12 mouse cellular contexts compared by ENCODE assay signal in the genomic region with DNA sequence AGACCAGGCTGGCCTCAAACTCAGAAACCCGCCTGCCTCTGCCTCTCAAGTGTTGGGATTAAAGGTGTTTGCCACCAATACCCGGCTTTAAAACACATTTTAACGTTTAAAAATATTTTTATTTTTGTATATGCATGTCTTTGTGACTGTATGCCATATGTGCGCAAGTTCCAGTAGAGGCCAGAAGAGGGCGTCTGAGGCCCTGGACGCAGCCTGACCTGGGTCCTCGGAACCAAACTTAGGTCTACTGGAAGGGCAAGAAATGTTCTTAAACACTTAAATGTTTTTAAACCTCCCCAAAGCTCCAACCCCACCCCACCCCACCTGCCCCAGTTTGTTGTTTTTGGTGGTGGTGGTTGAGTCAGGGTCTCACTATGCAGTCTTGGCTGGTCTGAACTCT. TPM values are rescaled to one million over a fixed set of nuclear protein-coding genes. Genes with fewer than 3 reads are reported as not detected.
A peak's percentile ranks its signal among the peaks of the same experiment; 100 is the strongest.
DNase-seq lines count a peak whose midpoint lies in the region; ATAC-seq and TF ChIP-seq lines count a peak whose summit lies in the region.
"Had no signal": no experiment of that assay in that cellular context is flagged by ENCODE, and none has a peak within 500 bp of the region (broad histone marks: within the 10 kb centered on the region; RNA-seq: fewer than 3 reads in every experiment).

No protein-coding gene starts in this region.

- in situ Hi-C loops in Patski (cut with MboI; ENCODE audit: low pct_unique_long_range_greater_than_20kb): loop anchor here (25.0 kb wide), 1 partner anchor 523 kb away; no protein-coding TSS in a partner anchor

- ATAC-seq in intestine, postnatal 0 days: no peak
- ATAC-seq in intestine, embryonic 15.5 days: no peak
- ATAC-seq in midbrain, embryonic 13.5 days: no peak
- ATAC-seq in Patski: no peak

- peak; percentile 58 for TF ChIP-seq CTCF in intestine, postnatal 0 days (IDR thresholded peaks at IDR 0.05; ENCODE audit: low read depth)
- TF ChIP-seq CTCF in Patski (IDR thresholded peaks at IDR 0.05): peak; percentile 79

- H3K27me3 ChIP-seq in intestine, postnatal 0 days (replicated peaks; ENCODE audit: control insufficient read depth, insufficient read depth, low read length): no peaks in the 10 kb centered on the region
- 0 out of 2 replicates have a peak, but pooled peaks cover 3% of the 10 kb centered on the region for H3K27me3 ChIP-seq in intestine, embryonic 15.5 days (replicated peaks)
- peaks cover 7% of the 10 kb centered on the region for H3K27me3 ChIP-seq in midbrain, embryonic 10.5 days (ENCODE audit: low read depth, poor library complexity, severe bottlenecking)
- 0 out of 2 replicates have a peak, but pooled peaks cover 3% of the 10 kb centered on the region for H3K27me3 ChIP-seq in midbrain, embryonic 13.5 days
- H3K27me3 ChIP-seq in Patski: peaks cover 8% of the 10 kb centered on the region
- no peaks in the 10 kb centered on the region; the same call in 1 of the 2 replicates for H3K27me3 ChIP-seq in splenic B cell, adult 2 months (ENCODE audit: control insufficient read depth, insufficient read depth, low read length, poor library complexity, severe bottlenecking)
- H3K27me3 ChIP-seq: neural tube, embryonic 12.5 days had no signal

- H3K4me2 ChIP-seq in intestine, postnatal 0 days (replicated peaks; ENCODE audit: low read depth): no peak overlapping the region
- no peak overlapping the region for H3K4me2 ChIP-seq in intestine, embryonic 15.5 days (replicated peaks)
- no peak overlapping the region for H3K4me2 ChIP-seq in midbrain, embryonic 13.5 days (replicated peaks)
- H3K4me2 ChIP-seq: heart, embryonic 15.5 days; neural tube, embryonic 12.5 days had no signal

- H3K9ac ChIP-seq in intestine, postnatal 0 days (ENCODE audit: low read depth, low read length): no peak overlapping the region
- no peak overlapping the region for H3K9ac ChIP-seq in intestine, embryonic 15.5 days
- no peak overlapping the region for H3K9ac ChIP-seq in midbrain, embryonic 13.5 days (replicated peaks)
- H3K9ac ChIP-seq: heart, embryonic 15.5 days; neural tube, embryonic 12.5 days had no signal

- H3K9me3 ChIP-seq in intestine, postnatal 0 days (ENCODE audit: control insufficient read depth): no peaks in the 10 kb centered on the region
- no peaks in the 10 kb centered on the region for H3K9me3 ChIP-seq in intestine, embryonic 15.5 days
- H3K9me3 ChIP-seq in midbrain, embryonic 10.5 days (replicated peaks): no peaks in the 10 kb centered on the region
- H3K9me3 ChIP-seq in midbrain, embryonic 13.5 days: no peaks in the 10 kb centered on the region
- H3K9me3 ChIP-seq: heart, embryonic 15.5 days; neural tube, embryonic 12.5 days had no signal

- no peak overlapping the region for H3K27ac ChIP-seq in intestine, postnatal 0 days (ENCODE audit: low read depth, low read length)
- H3K27ac ChIP-seq in intestine, embryonic 15.5 days: no peak overlapping the region
- H3K27ac ChIP-seq in midbrain, embryonic 10.5 days (replicated peaks): no peak overlapping the region
- no peak overlapping the region for H3K27ac ChIP-seq in midbrain, embryonic 13.5 days
- H3K27ac ChIP-seq: heart, embryonic 15.5 days; neural tube, embryonic 12.5 days had no signal

- H3K36me3 ChIP-seq in intestine, postnatal 0 days (ENCODE audit: control insufficient read depth, insufficient read depth): no peaks in the 10 kb centered on the region
- H3K36me3 ChIP-seq in intestine, embryonic 15.5 days: no peaks in the 10 kb centered on the region
- no peaks in the 10 kb centered on the region for H3K36me3 ChIP-seq in midbrain, embryonic 10.5 days
- H3K36me3 ChIP-seq in midbrain, embryonic 13.5 days: no peaks in the 10 kb centered on the region
- no peaks in the 10 kb centered on the region for H3K36me3 ChIP-seq in splenic B cell, adult 2 months (ENCODE audit: control insufficient read depth, insufficient read depth, low read length, poor library complexity, severe bottlenecking)
- H3K36me3 ChIP-seq: heart, embryonic 15.5 days; neural tube, embryonic 12.5 days had no signal

- WGBS in intestine, postnatal 0 days: 43% methylated on average over 7 of the region's 7 CpGs
- WGBS in intestine, embryonic 15.5 days: 45% methylated on average over 7 of the region's 7 CpGs
- WGBS in midbrain, embryonic 10.5 days: 36% methylated on average over 7 of the region's 7 CpGs
- WGBS in midbrain, embryonic 13.5 days: 42% methylated on average over 7 of the region's 7 CpGs

- POLR2A ChIA-PET in Patski (lab: Charles Lee): no interaction called here

- H3K4me1 ChIP-seq in intestine, postnatal 0 days (replicated peaks; ENCODE audit: control insufficient read depth, insufficient read depth, low read length): no peaks in the 10 kb centered on the region
- no peaks in the 10 kb centered on the region for H3K4me1 ChIP-seq in intestine, embryonic 15.5 days (replicated peaks)
- no peaks in the 10 kb centered on the region for H3K4me1 ChIP-seq in midbrain, embryonic 10.5 days
- H3K4me1 ChIP-seq in midbrain, embryonic 13.5 days (replicated peaks): no peaks in the 10 kb centered on the region
- H3K4me1 ChIP-seq: heart, embryonic 15.5 days; neural tube, embryonic 12.5 days had no signal

- H3K4me3 ChIP-seq in intestine, postnatal 0 days (ENCODE audit: low read depth, low read length): no peak overlapping the region
- H3K4me3 ChIP-seq in intestine, embryonic 15.5 days (replicated peaks): no peak overlapping the region
- H3K4me3 ChIP-seq in midbrain, embryonic 10.5 days: no peak overlapping the region
- no peak overlapping the region for H3K4me3 ChIP-seq in midbrain, embryonic 13.5 days (replicated peaks)
- H3K4me3 ChIP-seq: heart, embryonic 15.5 days; neural tube, embryonic 12.5 days had no signal

- peak; percentile 27 for DNase-seq in midbrain, embryonic 10.5 days (ENCODE audit: low spot score)
- no peak for DNase-seq in Patski (ENCODE audit: low read depth, low spot score)
- peak; percentile 23 for DNase-seq in splenic B cell, adult 2 months (ENCODE audit: low read depth, low spot score)
- DNase-seq in cerebellum, postnatal 25 days: no peak
- DNase-seq: spleen, adult 18-20 months; thymus, postnatal 25 days had no signal

- CTCF ChIA-PET in Patski (lab: Charles Lee): interaction anchor here (1.3 kb wide), 1 partner anchor 108 kb away, joined by 9 read pairs; no protein-coding TSS in a partner anchor

RNA-seq across cellular contexts. Expression of a gene that starts 14.2 kb away (rescaled TPM):
- not detected in 2 replicates for polyA plus RNA-seq in intestine, postnatal 0 days (2015; fragmentation: Nextera tagmentation; extraction: Ambion mirVana)
- not detected in 2 replicates for polyA plus RNA-seq in intestine, embryonic 15.5 days (2015; fragmentation: Nextera tagmentation; extraction: Ambion mirVana)
- polyA plus RNA-seq in midbrain, embryonic 10.5 days (2016; fragmentation: Nextera tagmentation; extraction: Ambion mirVana): not detected in 2 replicates
- not detected in 2 replicates for polyA plus RNA-seq in midbrain, embryonic 13.5 days (2015; fragmentation: Nextera tagmentation; extraction: Ambion mirVana)
- polyA plus RNA-seq in Patski (2021): not detected
- polyA plus RNA-seq: heart, embryonic 15.5 days; kidney, embryonic 14.5 days; neural tube, embryonic 12.5 days had no signal

RNA-seq across cellular contexts. Expression of a gene that starts 21.9 kb away (rescaled TPM):
- not detected in 2 replicates for polyA plus RNA-seq in intestine, postnatal 0 days (2015; fragmentation: Nextera tagmentation; extraction: Ambion mirVana)
- 0.16 TPM in 1 of 2 replicates, not detected in the other for polyA plus RNA-seq in intestine, embryonic 15.5 days (2015; fragmentation: Nextera tagmentation; extraction: Ambion mirVana)
- 0.04 and 0.20 TPM in 2 replicates for polyA plus RNA-seq in midbrain, embryonic 10.5 days (2016; fragmentation: Nextera tagmentation; extraction: Ambion mirVana)
- polyA plus RNA-seq in midbrain, embryonic 13.5 days (2015; fragmentation: Nextera tagmentation; extraction: Ambion mirVana): 0.20 and 0.26 TPM in 2 replicates
- polyA plus RNA-seq in Patski (2021): not detected
- polyA plus RNA-seq: kidney, embryonic 14.5 days had no signal

RNA-seq across cellular contexts. Expression of a gene that starts 32.0 kb away (rescaled TPM):
- polyA plus RNA-seq in intestine, postnatal 0 days (2015; fragmentation: Nextera tagmentation; extraction: Ambion mirVana): 3.0 and 3.3 TPM in 2 replicates
- 4.9 and 5.6 TPM in 2 replicates for polyA plus RNA-seq in intestine, embryonic 15.5 days (2015; fragmentation: Nextera tagmentation; extraction: Ambion mirVana)
- polyA plus RNA-seq in midbrain, embryonic 10.5 days (2016; fragmentation: Nextera tagmentation; extraction: Ambion mirVana): 0.27 and 0.43 TPM in 2 replicates
- polyA plus RNA-seq in midbrain, embryonic 13.5 days (2015; fragmentation: Nextera tagmentation; extraction: Ambion mirVana): 0.44 and 0.57 TPM in 2 replicates
- 1.8 TPM for polyA plus RNA-seq in Patski (2021)

Comparison
In these comparisons a context has a peak if more than half of its experiments do, and no peak if none do; other contexts are left out.
1. DNase-seq: peak in midbrain, embryonic 10.5 days (single experiment) and splenic B cell, adult 2 months (single experiment); none in Patski (single experiment) and cerebellum, postnatal 25 days (0 of 2).